Comparison of ENCODE assay signal across 8 mouse cellular contexts in the genomic region with DNA sequence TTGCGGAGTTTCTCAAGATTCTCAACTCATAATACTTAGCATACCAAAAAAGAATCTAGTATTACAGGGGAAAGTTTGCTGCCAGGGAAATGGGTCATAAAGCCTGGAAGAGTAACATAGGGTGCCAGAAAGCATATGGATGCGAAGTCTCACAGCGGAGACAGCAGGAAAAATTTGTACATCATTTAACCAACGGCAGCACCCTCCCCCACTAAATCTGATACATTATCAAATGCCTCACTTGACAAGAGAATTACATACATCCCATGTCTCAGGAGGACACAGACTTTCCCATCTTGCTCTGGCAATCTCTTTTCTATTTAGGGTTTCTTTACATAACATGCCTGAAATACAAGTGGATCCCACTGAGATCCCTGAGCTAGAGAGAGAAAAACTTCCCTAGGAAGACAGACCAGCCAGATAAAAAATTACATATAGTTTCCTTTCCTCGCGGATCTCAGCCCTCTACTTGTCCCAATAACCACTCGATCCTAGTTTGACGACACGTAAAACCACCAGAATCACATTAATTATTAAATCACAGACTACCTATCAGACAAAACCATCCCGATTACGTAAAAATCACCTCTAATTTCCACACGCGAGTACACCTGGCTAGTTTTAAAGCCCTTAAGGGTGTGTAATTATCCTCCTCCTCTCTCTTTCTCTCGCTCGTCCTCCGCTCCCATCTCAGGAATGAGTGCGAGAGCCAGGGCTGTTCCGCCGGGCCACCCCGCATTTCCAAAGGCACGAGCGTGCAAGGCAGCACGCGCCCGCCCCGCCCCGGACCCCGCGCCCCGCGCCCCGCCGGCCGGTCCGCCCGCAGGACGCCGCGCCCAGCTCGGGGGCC.
DNase-seq lines count a peak whose midpoint lies in the region; ATAC-seq and TF ChIP-seq lines count a peak whose summit lies in the region.

No protein-coding gene starts in this region.

- peak; percentile 42 for DNase-seq in lung, embryonic 14.5 days
- no peak for DNase-seq in lung, postnatal 25 days (ENCODE audit: low spot score)
- DNase-seq in frontal cortex, postnatal 10 days (ENCODE audit: low spot score in 2 of 2), result no peak
- no peak for DNase-seq in spleen, postnatal 36 days (ENCODE audit: low spot score in 2 of 2)

- peak; percentile 50 for ATAC-seq in lung, embryonic 14.5 days (ENCODE audit: insufficient read depth)
- peak; percentile 41 for ATAC-seq in forebrain, embryonic 13.5 days
- ATAC-seq in limb, embryonic 13.5 days (ENCODE audit: low FRiP score, low read depth), result 0 out of 2 replicates have a peak, but pooled peaks have one; percentile 20
- peak; percentile 73 for ATAC-seq in neural tube, embryonic 12.5 days (ENCODE audit: low FRiP score, low read depth)

- H3K36me3 ChIP-seq in lung, embryonic 14.5 days (ENCODE audit: insufficient read depth), result no peaks in the 10 kb centered on the region
- H3K36me3 ChIP-seq in forebrain, embryonic 13.5 days (ENCODE audit: poor library complexity, severe bottlenecking), result no peaks in the 10 kb centered on the region
- no peaks in the 10 kb centered on the region for H3K36me3 ChIP-seq in limb, embryonic 13.5 days
- no peaks in the 10 kb centered on the region for H3K36me3 ChIP-seq in neural tube, embryonic 12.5 days

- H3K9me3 ChIP-seq in lung, embryonic 14.5 days (ENCODE audit: low read depth, low read length), result no peaks in the 10 kb centered on the region
- H3K9me3 ChIP-seq in forebrain, embryonic 13.5 days (replicated peaks), result no peaks in the 10 kb centered on the region
- no peaks in the 10 kb centered on the region for H3K9me3 ChIP-seq in limb, embryonic 13.5 days
- H3K9me3 ChIP-seq in neural tube, embryonic 12.5 days, result no peaks in the 10 kb centered on the region

- H3K4me1 ChIP-seq in lung, embryonic 14.5 days (ENCODE audit: insufficient read depth), result no peaks in the 10 kb centered on the region
- H3K4me1 ChIP-seq in bone marrow macrophage, adult 2 months (ENCODE audit: control insufficient read depth, insufficient read depth, low read length), result no peaks in the 10 kb centered on the region
- peaks cover 76% of the 10 kb centered on the region for H3K4me1 ChIP-seq in forebrain, embryonic 13.5 days
- peaks cover 30% of the 10 kb centered on the region for H3K4me1 ChIP-seq in limb, embryonic 13.5 days
- peaks cover 41% of the 10 kb centered on the region for H3K4me1 ChIP-seq in neural tube, embryonic 12.5 days

- TF ChIP-seq POLR2A in bone marrow macrophage, adult 2 months (IDR thresholded peaks at IDR 0.05; ENCODE audit: borderline replicate concordance, low read depth, low read length), result no peak

- no peaks in the 10 kb centered on the region; the same call in 1 of the 2 replicates for H3K27me3 ChIP-seq in lung, embryonic 14.5 days (ENCODE audit: insufficient read depth, low read length)
- H3K27me3 ChIP-seq in forebrain, embryonic 13.5 days, result no peaks in the 10 kb centered on the region
- H3K27me3 ChIP-seq in limb, embryonic 13.5 days, result peaks cover 37% of the 10 kb centered on the region
- H3K27me3 ChIP-seq in neural tube, embryonic 12.5 days (replicated peaks), result no peaks in the 10 kb centered on the region

- H3K9ac ChIP-seq in lung, embryonic 14.5 days, result peak overlapping the region; percentile 75
- H3K9ac ChIP-seq in forebrain, embryonic 13.5 days, result peak overlapping the region; percentile 100
- peak overlapping the region; percentile 78 for H3K9ac ChIP-seq in limb, embryonic 13.5 days
- peak overlapping the region; percentile 91 for H3K9ac ChIP-seq in neural tube, embryonic 12.5 days

- peak overlapping the region; percentile 72 for H3K4me3 ChIP-seq in lung, embryonic 14.5 days (ENCODE audit: low read depth, low read length)
- H3K4me3 ChIP-seq in bone marrow macrophage, adult 2 months (ENCODE audit: insufficient read depth, low read length), result peak overlapping the region; percentile 68
- peak overlapping the region; percentile 85 for H3K4me3 ChIP-seq in forebrain, embryonic 13.5 days
- peak overlapping the region; percentile 70 for H3K4me3 ChIP-seq in limb, embryonic 13.5 days
- peak overlapping the region; percentile 82 for H3K4me3 ChIP-seq in neural tube, embryonic 12.5 days

- no peak for TF ChIP-seq CTCF in lung, embryonic 14.5 days (IDR thresholded peaks at IDR 0.05; ENCODE audit: low read depth)
- no peak for TF ChIP-seq CTCF in bone marrow macrophage, adult 2 months (IDR thresholded peaks at IDR 0.05; ENCODE audit: low read depth, low read length)

- H3K4me2 ChIP-seq in lung, embryonic 14.5 days, result peak overlapping the region; percentile 89
- peak overlapping the region; percentile 86 for H3K4me2 ChIP-seq in forebrain, embryonic 13.5 days
- H3K4me2 ChIP-seq in limb, embryonic 13.5 days (replicated peaks), result peak overlapping the region; percentile 94
- H3K4me2 ChIP-seq in neural tube, embryonic 12.5 days (replicated peaks), result peak overlapping the region; percentile 86

- 3% methylated on average over 40 of the region's 40 CpGs for WGBS in lung, embryonic 14.5 days
- 2% methylated on average over 40 of the region's 40 CpGs for whole genome bisulfite sequencing in forebrain, embryonic 13.5 days
- 5% methylated on average over 25 of the region's 40 CpGs for WGBS in limb, embryonic 13.5 days
- 3% methylated on average over 39 of the region's 40 CpGs for WGBS in neural tube, embryonic 12.5 days

- peak overlapping the region; percentile 81 for H3K27ac ChIP-seq in lung, embryonic 14.5 days (ENCODE audit: low read depth)
- H3K27ac ChIP-seq in bone marrow macrophage, adult 2 months (ENCODE audit: insufficient read depth, low read depth, low read length), result no peak overlapping the region
- peak overlapping the region; percentile 97 for H3K27ac ChIP-seq in forebrain, embryonic 13.5 days
- 0 out of 2 replicates have a peak overlapping the region, but pooled peaks have one; percentile 16 for H3K27ac ChIP-seq in limb, embryonic 13.5 days
- peak overlapping the region; percentile 87 for H3K27ac ChIP-seq in neural tube, embryonic 12.5 days

Comparison
In these comparisons a context has a peak if more than half of its experiments do, and no peak if none do; other contexts are left out.
1. ATAC-seq: peak in every context shown above with its lines; median percentile 73 in neural tube, embryonic 12.5 days; 50 in lung, embryonic 14.5 days; 41 in forebrain, embryonic 13.5 days; 20 in limb, embryonic 13.5 days.